Mouse (Mus musculus): ENCODE data around the gene 4930415L06Rik. TPM values are rescaled to one million over a fixed set of nuclear protein-coding genes. Genes with fewer than 3 reads are reported as not detected.

4930415L06Rik gene
- not detected in 2 replicates for polyA plus RNA-seq (2015; fragmentation: Nextera tagmentation; extraction: Ambion mirVana)

- Histone ChIP-seq H3K9me3 (replicated peaks; ENCODE audit: control insufficient read depth, low read length) (no peaks in the 10 kb centered on the region), H3K4me1 (ENCODE audit: control insufficient read depth, low read depth, low read length) (no peaks in the 10 kb centered on the region), H3K36me3 (ENCODE audit: control insufficient read depth, insufficient read depth) (no peaks in the 10 kb centered on the region), H3K27me3 (ENCODE audit: control insufficient read depth, insufficient read depth, low read depth, low read length) (no peaks in the 10 kb centered on the region), H3K9ac (ENCODE audit: low read depth, low read length) (no peak within 1 kb of the TSS), H3K4me2 (ENCODE audit: low read depth, low read length) (no peak within 1 kb of the TSS), H3K27ac (ENCODE audit: low read length) (no peak within 1 kb of the TSS), H3K4me3 (ENCODE audit: low read depth, low read length) (no peak within 1 kb of the TSS)
- WGBS (ENCODE audit: insufficient replicate concordance) = 74% methylated on average over 5 of the region's 5 CpGs
- ATAC-seq (ENCODE audit: low read depth) = no peak
Observed at GRCm38 (mm10) chrX:89932752-89933151, at the start of gene 4930415L06Rik. TSS of gene 4930415L06Rik (minus strand) at chrX:89932852.

GRCm38 (mm10) chrX:89978621-89979020 lies 46.0 kb upstream of the 4930415L06Rik start:
- Histone ChIP-seq H3K27me3 (ENCODE audit: control insufficient read depth, insufficient read depth, low read depth, low read length) (no peaks in the 10 kb centered on the region), H3K4me1 (ENCODE audit: control insufficient read depth, low read depth, low read length) (no peaks in the 10 kb centered on the region), H3K4me2 (ENCODE audit: low read depth, low read length) (no peak overlapping the region), H3K9me3 (replicated peaks; ENCODE audit: control insufficient read depth, low read length) (no peaks in the 10 kb centered on the region), H3K36me3 (ENCODE audit: control insufficient read depth, insufficient read depth) (no peaks in the 10 kb centered on the region), H3K9ac (ENCODE audit: low read depth, low read length) (no peak overlapping the region), H3K4me3 (ENCODE audit: low read depth, low read length) (no peak overlapping the region), H3K27ac (ENCODE audit: low read length) (no peak overlapping the region)
- ATAC-seq (ENCODE audit: low read depth) = no peak

GRCm38 (mm10) chrX:89904871-89905270 lies 27.8 kb downstream of the 4930415L06Rik start:
- H3K9me3 ChIP-seq (replicated peaks; ENCODE audit: control insufficient read depth, low read length) = no peaks in the 10 kb centered on the region
- no peak overlapping the region for H3K9ac ChIP-seq (ENCODE audit: low read depth, low read length)
- H3K4me1 ChIP-seq (ENCODE audit: control insufficient read depth, low read depth, low read length) = no peaks in the 10 kb centered on the region
- H3K4me2 ChIP-seq (ENCODE audit: low read depth, low read length) = no peak overlapping the region
- H3K36me3 ChIP-seq (ENCODE audit: control insufficient read depth, insufficient read depth) = no peaks in the 10 kb centered on the region
- H3K27ac ChIP-seq (ENCODE audit: low read length) = no peak overlapping the region
- WGBS (ENCODE audit: insufficient replicate concordance) = 53% methylated on average over 1 of the region's 1 CpGs
- ATAC-seq (ENCODE audit: low read depth) = no peak
- H3K27me3 ChIP-seq (ENCODE audit: control insufficient read depth, insufficient read depth, low read depth, low read length) = no peaks in the 10 kb centered on the region
- H3K4me3 ChIP-seq (ENCODE audit: low read depth, low read length) = no peak overlapping the region

Other genes starting within 250 kb of the 4930415L06Rik start
- gene 4932429P05Rik, start 180.6 kb downstream of the 4930415L06Rik start, polyA plus RNA-seq (2015; fragmentation: Nextera tagmentation; extraction: Ambion mirVana) = not detected in 2 replicates